Mouse (Mus musculus): Measurements from ENCODE around the gene Mroh2a. TPM values are rescaled to one million over a fixed set of nuclear protein-coding genes. Genes with fewer than 3 reads are reported as not detected.

Mroh2a gene
- not detected for total RNA-seq (2021)
- long read RNA-seq, experiment 1, result 0 reads
- long read RNA-seq, experiment 2, result 0 reads

DNA sequence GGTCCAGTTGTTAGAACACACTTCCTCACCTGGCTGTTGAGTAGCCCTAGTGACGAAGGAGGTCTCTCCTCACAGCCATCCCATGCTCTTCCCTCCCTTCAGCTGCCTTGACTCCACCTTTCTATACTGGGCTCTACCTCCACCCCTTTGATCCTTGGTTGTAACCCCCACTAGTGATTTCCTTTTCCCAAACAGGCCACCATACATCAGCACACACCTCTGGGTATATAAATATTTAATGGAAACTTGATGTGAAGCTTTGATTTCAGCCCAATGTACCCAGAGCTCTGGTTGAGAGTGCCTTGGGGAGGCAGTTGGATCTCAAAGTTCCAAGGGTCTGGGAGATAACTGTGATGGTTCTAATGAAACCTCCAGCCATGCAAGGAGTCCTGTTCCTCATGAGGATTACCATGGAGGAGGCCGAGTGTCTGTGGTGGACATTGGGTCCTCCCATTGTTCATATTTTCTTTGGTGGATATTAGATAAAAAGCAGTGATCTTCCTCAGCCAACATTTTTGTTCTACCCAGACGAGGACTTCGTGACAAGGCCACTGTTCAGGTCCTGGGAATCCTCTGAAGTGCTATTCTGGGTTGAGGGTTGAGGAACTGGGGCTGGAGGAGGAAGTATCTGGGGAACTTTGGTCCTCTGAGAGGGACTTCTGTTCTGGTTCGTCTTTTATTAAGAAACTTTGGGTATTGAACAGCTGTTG, at the start of gene Mroh2a:
Gene Mroh2a, plus strand, starts transcription at position 317 of the 710 bp plus-strand sequence.
- peak; percentile 45 to 78 for DNase-seq

DNA sequence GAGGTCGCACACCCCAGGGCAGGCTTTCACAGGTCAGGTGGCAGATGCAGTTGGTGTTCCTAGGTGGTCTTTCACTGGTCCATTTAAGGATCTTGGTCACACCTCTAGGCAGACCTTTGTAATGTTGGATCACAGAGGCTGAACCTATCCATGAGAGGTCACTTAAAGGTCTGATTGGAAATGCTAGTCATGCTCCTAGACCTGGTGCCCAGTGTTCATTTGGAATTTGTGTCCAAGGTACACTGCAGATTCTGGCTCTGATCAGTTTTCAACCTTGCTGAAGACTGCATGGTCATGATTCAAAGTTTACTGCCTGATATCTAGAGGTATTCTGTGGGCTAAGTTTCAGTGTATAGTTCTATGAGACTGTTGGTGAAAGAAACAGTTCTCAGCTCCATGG, 47.1 kb upstream of the Mroh2a start:
- DNase-seq, result no peak

DNA sequence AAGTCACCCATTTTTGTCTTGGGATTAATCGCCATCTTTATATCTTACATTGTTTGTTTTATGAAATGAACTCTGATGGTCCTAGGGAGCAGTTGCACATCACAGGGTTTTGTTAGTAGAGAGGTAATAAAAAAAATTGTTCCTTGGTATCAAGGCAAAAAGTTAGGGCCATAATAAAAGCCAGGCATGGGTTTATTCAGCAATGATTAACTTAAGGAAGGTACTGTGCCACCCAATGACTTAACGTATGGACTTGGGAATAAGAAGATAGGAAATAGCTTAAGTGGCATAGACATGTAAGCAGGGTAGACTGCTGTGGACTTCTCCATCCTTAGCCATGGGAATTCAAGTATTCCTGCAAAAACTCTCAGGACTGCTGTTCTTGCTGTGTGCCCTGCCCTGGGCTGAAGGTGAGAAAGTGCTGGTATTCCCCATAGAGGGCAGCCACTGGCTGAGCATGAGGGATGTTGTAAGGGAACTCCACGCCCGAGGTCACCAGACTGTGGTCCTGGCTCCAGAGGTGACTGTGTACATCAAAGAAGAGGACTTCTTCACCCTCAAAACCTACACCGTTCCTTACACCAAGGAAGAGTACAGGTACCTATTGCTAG, 40.4 kb upstream of the Mroh2a start:
- DNase-seq, result no peak

DNA sequence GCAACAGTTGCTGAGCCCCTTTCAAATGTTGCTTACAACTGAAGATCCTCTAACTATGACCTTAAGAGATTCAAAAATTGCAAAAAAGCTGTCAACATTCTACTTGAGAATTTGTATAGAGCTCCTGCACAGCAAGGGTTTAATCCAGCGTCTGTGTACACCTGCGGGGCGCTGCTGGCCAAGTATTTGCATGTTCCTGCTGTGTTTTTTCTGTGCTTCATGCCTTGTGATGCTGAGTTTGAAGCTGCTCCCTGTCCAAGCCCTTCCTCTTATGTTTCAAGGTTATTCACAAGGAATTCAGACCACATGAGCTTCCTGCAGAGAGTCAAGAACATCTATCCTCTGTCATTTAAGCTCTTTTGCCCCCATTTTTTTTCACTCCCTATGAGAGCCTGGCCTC, 34.6 kb upstream of the Mroh2a start:
- DNase-seq, result no peak

DNA sequence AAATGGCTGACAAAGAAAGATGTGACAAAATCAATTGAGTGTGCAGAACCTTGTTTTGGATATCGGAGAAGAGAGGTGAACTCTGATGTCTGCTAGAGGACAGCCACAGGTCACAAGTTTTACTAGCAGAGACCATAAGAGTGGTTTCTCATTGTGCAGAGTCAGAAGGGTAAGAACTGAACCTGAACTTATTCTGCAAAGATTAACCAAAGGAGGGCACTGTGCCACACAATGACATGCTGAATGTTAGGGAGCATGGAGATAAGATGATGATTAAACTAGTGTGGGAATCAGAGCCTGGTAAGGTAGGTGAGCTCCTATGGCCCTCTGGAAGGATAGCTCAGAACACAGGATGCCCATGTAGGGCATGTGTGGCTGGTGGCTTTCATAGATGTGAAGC, 31.1 kb upstream of the Mroh2a start:
- DNase-seq, result no peak

DNA sequence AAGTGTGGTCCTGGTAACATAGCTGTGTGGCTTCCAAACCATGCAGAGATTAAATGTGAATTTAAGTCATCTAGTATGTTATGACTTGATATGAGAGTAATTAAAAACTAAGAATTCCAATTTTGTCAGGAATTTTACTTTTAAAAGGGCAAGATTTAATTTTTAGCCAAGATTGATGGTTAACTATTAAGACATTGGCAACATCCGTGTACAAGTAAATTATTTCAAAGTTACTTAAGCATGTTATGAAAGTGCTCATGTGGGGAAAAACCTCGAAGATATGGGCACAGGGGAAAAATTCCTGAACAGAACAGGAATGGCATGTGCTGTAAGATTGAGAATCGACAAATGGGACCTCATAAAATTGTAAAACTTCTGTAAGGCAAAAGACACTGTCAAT, 29.3 kb upstream of the Mroh2a start:
- no peak for DNase-seq

DNA sequence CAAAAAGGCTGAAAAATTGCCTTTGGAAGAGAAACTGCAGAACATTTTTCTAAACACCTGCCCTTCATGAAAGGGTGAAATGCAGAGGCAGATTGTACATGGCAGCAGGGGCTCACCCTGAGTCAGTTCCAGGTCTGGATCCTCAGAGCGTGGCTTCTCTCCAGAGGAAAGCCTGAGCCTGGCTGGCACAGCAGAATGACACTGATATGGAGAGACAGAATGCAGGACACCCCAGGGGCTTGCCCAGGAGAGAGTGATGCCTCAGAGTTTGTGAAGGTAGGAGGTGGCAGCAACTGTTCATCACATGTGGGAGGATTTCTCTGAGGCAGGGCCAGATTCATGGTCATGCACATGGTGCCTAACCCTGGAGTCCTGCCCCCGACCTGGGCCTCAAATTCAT, 26.8 kb upstream of the Mroh2a start:
- DNase-seq, result no peak

DNA sequence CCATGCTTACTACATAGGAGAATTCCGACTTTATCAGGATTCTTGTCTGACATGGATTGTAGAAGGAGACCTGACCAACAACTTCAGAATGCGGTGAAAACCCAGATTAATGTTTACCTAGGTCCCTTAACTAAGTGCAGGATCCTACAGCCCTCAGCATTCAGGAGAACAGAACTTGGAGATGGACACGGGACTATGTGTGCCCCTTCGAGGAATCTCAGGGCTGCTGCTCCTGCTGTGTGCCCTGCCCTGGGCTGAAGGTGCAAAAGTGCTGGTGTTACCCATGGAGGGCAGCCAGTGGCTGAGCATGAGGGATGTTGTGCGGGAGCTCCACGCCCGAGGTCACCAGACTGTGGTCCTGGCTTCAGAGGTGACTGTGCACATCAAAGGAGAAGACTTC, 26.3 kb upstream of the Mroh2a start, which contains the start of gene Ugt1a2:
Gene Ugt1a2, plus strand, starts transcription at position 146 of the 400 bp plus-strand sequence.
- no peak for DNase-seq

DNA sequence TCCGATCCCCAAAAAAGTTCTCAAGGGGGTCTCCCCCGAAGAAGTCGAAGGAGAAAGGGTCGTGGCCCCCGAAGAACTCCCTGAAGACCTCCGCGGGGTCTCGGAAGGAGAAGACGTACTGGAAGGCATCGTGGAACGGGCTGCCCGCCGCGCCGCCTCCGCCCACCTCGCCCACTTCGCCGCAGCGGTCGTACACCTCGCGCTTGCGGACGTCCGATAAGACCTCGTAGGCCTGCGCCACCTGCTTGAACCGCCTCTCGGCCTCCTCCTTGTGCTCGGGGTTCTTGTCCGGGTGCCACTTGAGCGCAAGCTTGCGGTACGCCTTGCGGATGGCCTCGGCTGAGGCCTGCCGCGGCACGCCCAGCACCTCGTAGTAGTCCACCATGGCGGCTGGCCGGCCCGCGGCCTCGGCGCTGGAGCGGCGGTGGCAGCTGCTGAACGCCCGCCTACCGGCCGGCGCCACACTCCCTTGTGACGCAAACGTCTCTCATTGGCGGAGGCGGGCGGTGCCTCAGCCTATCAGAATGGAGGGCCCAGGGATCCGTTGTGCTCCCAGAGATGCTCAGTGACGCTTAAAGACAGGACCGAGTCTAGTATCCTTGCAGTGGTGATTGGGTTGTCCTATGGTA, 21.4 kb upstream of the Mroh2a start, which contains the start of gene Dnajb3:
Gene Dnajb3, minus strand, starts transcription at position 489 of the 629 bp plus-strand sequence.
- DNase-seq, result peak; percentile 63 to 77

DNA sequence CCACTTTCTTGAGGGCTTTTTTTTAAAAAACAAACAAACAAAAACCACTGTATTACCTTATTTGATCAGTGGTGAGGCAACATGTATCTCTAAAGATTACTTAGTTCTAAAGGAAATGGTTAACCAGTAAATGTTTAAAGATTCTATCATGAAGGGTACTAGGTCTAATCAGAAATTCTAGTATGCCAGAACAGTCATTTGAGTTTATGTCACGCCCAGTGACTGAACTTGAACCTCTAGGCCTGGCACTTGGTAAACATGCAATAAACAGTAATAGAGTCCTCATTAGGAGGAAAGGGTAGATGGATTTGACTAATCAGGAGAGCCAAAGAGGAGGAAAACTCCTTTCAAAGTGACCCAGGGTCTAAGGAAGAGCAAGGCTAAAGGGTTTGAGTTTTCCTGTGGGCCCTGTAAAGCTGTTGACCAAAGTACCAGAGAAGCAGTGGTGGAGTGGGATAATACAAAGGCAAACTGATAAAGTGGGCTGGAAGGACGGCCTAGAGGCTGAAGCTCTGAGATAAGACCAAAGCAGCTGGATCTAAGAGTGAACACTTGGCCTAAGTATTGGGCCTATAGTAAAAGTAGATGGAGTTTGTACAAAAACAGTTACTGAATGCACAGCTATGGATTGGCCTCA, 19.8 kb upstream of the Mroh2a start:
- no peak for DNase-seq

DNA sequence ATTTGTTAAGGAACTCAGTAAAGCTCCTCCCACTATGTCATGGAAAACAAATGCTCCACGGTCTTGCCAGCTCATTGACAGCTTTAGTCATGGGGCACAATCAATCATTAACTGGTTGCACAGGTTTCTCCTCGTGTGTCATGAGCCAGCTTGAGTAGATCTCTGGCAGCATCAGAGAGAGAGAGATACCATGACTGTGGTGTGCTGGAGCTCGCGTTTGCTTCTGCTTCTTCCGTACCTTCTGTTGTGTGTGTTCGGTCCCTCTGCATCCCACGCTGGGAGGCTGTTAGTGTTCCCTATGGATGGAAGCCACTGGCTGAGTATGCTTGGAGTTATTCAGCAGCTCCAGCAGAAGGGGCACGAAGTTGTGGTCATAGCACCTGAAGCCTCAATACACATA, 15.0 kb upstream of the Mroh2a start, which contains the start of gene Ugt1a1:
Gene Ugt1a1, plus strand, starts transcription at position 148 of the 400 bp plus-strand sequence.
- no peak for DNase-seq

DNA sequence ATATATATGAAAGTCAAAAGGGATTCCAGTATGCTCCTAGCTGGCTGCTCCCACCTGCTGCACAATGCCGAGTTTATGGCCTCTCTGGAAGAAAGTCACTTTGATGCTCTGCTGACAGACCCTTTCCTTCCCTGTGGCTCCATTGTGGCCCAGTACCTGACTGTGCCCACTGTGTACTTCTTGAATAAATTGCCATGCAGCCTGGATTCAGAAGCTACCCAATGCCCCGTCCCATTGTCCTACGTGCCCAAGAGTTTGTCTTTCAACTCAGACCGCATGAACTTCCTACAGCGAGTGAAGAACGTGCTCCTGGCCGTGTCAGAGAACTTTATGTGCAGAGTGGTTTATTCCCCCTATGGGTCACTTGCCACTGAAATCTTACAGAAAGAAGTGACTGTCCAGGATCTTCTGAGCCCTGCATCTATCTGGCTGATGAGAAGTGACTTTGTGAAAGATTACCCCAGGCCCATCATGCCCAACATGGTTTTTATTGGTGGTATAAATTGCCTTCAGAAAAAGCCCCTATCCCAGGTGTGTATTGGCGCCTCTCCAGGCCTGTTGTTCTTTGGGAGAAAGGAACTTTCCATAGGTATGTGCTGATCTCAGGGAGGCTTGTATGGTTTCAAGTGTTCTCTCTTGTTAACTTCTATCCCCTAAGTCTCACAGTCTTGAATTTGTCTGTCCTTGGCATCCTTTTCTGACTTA, 14.3 kb upstream of the Mroh2a start:
- DNase-seq, result peak in 1 of 2 experiments; percentile 4

DNA sequence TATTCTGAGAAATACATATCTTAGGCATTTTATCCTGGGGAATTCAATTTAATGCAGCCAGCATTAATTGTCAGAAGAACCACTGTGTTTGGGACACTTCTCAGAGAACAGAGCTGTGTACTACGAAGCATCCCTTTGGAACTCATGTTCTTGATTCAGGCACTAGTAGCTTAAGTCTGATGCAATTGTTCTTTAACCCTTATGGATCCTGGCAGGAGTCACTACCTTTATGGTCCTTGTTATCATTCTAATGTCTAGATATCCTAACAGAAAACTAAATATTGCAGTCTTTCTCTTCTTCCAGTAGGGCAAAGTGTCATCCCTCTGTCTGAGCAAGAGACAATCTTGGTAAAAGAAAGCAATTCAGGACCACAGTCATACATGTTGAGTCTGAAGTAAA, 13.7 kb upstream of the Mroh2a start:
- DNase-seq, result no peak

DNA sequence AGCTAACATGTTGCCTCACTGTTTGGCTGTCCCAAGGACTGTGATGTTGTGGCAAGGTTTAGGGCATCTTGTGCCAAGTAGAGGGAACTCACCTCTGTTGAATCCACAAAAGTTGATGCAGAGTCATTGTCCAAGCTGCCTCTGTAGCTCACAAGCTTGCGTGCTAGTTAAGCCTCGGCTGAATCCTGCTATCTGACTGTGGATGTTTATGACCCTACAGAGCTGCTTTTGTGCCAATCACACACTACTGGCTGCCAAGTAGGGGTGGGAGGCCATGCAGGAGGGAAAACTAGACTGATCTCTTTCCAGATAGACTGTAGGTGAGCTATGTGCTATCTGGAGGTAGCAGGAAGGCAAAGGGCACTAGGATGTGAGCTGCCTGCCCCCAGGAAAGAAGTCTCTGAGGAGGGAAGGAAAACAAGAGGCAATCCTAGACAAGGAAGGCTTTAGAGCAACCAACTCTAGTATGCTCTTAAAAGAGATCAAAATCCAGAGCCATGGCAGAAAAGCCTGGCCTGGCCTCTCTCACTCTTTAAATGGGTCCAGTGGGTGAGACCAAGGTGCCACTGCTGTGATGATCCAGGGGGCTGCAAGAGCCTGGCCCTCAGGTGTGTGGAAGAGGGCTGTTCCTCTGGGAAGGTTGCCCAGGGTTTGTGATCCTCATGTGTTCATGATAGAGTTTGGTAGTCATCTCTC, 12.9 kb upstream of the Mroh2a start:
- peak; percentile 11 to 20 for DNase-seq

DNA sequence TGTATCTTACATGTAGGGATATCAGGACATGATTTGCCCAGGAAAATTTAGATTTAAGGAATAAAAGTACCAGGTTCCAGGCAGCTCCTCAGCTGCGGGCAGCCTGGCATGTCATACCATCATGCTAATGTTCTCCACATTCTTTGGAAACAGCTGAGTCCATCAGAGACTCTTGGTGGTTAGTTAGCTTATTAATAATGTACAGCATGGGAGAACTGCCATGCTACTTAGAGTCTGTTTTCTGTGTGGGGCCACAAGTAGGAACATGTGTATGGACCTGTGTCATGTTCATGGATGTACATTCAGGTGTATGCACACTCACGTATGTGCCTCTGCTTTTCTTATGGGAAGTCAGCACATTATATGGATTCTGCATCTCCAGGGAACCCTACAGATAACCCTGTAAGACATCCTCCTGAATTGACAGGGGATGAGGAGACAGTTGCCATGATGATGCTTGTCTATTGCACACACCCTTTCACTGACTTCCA, 12.3 kb upstream of the Mroh2a start:
- peak in 1 of 2 experiments; percentile 3 for DNase-seq

DNA sequence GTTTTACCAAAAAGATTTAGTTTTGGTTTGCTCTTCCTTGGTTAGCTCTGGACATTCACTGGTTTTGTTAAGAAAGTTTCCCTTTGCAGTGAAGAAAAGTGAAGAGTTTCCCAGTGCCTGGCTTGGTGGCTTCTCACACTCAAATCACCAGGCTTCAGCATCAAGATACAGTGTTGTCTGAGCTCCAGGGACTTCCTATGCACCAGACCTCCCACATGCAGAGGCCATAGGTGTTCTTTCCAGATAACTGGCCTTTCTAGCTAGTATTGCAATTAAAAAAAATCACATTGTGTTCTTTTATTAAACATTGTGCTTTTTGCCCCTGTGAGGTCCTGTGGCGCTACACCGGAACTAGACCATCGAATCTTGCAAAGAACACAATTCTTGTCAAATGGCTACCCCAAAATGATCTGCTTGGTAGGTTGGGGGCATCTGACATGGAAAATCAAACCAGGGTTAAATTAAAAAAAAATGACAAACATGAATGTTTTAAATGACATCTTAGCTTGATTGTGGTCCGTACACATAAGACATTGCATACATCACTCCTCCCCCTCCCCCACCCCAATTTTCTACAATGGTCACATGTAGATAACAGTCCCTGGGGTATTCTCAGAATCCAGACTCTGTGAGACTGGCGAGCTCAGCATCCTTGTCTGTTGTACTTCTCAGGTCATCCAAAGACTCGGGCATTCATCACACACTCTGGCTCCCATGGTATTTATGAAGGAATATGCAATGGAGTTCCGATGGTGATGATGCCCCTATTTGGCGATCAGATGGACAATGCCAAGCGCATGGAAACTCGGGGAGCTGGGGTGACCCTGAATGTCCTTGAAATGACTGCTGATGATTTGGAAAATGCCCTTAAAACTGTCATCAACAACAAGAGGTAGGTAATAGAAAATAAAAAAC, 11.1 kb upstream of the Mroh2a start:
- peak in 1 of 2 experiments; percentile 1 for DNase-seq

DNA sequence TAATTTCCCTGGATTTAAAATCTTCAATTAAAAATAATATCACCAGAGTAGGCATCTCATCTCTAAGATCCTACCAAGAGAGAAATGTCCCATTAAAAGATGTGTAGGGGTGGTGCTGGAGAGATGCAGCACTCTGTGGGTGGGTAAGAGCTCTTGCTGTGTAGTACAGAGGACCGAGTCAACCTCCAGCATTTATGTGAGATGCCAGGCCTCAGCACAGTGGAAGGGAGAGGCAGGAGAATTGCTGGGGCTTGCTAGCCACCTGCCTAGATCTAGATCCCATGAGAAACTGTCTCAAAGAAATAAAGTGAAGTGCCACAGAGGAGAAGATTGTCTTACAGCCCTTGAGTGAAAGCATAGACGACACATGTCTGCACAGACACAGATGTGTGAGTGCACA, 10.2 kb upstream of the Mroh2a start:
- DNase-seq, result no peak

DNA sequence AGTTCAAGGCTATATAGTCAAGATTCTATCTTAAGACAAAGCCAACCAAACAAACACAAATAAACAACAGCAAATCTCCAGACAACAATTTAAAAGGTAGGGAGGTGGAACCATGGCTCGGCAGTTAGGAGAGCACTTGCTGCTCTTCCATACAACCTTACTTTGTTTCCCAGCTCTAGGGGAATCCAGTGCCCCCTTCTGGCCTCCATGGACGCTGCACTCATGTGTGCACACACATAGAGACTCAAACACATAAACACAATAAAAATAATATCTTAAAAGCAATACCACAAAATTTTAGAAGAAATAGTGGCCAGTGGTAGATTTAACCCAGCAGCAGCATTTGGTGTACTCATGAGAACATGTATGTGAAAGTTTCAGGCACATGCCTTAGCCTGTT, 9.6 kb upstream of the Mroh2a start:
- DNase-seq, result no peak

DNA sequence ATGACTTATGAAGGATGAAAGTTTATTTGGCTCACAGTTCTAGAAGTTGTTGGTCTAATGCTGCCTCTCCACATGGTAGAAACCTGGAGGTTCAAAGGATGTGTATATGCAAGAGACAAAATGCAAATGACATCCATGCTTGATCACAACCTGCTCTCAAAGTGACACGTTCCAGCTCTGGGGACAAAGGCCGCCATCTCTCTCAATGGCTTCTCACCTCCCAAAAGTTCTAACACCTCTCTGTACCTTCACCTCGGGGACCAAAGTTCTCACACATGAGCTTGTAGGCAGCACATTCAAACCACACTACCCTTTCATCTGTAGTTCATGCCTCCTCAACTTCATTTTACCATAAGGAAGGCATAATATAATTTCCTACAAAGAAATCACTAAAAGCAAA, 9.2 kb upstream of the Mroh2a start:
- no peak for DNase-seq

DNA sequence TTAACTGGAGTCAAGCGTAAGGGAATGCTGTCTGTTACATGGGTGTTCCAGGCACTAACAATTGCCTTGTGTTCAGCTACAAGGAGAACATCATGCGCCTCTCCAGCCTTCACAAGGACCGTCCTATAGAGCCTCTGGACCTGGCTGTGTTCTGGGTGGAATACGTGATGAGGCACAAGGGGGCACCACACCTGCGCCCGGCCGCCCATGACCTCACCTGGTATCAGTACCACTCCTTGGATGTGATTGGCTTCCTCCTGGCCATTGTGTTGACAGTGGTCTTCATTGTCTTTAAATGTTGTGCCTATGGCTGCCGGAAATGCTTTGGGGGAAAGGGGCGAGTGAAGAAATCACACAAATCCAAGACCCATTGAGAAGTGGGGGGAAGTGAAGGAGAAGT, 8.7 kb upstream of the Mroh2a start:
- peak in 1 of 2 experiments; percentile 14 for DNase-seq
